Mouse (Mus musculus): ENCODE results near the gene 2610028H24Rik. TPM values are rescaled to one million over a fixed set of nuclear protein-coding genes. Genes with fewer than 3 reads are reported as not detected.

2610028H24Rik gene
- not detected in 2 replicates for polyA plus RNA-seq (2012)

GRCm38 (mm10) chr10:76448851-76449250 lies at the start of gene 2610028H24Rik:
2610028H24Rik (plus strand) TSS chr10:76449081.

GRCm38 (mm10) chr10:76440281-76440680 lies 8.6 kb upstream of the 2610028H24Rik start, which contains the start of gene AC141477.1:
AC141477.1 (minus strand) TSS chr10:76440444.

GRCm38 (mm10) chr10:76442178-76443088 lies 6.4 kb upstream of the 2610028H24Rik start, which contains the start of gene Pcnt:
Pcnt (minus strand) TSS chr10:76442786.

GRCm38 (mm10) chr10:76468203-76469162 lies 19.6 kb downstream of the 2610028H24Rik start, which contains the start of the genes Mcm3ap and Ybey:
Mcm3ap (plus strand) TSS chr10:76468927.
Ybey (minus strand) TSS chr10:76469114.

Other genes with a start within 250 kb of the 2610028H24Rik start
- gene Prmt2, start 211.2 kb upstream of the 2610028H24Rik start, polyA plus RNA-seq (2012), result 2.8 and 3.6 TPM in 2 replicates
- gene S100b, start 195.2 kb upstream of the 2610028H24Rik start, polyA plus RNA-seq (2012), result not detected in 2 replicates
- gene Dip2a, start 103.8 kb upstream of the 2610028H24Rik start, polyA plus RNA-seq (2012), result 1.5 TPM in 2 replicates
- not detected in 2 replicates for gene AC141477.1, start 8.6 kb upstream of the 2610028H24Rik start, polyA plus RNA-seq (2012)
- 47.7 and 65.0 TPM in 2 replicates for gene Pcnt, start 6.3 kb upstream of the 2610028H24Rik start, polyA plus RNA-seq (2012)
- gene Mcm3ap, start 19.8 kb downstream of the 2610028H24Rik start, polyA plus RNA-seq (2012), result 23.3 and 33.0 TPM in 2 replicates
- 0.60 and 0.83 TPM in 2 replicates for gene Ybey, start 20.0 kb downstream of the 2610028H24Rik start, polyA plus RNA-seq (2012)
- 7.1 and 7.8 TPM in 2 replicates for gene Lss, start 82.5 kb downstream of the 2610028H24Rik start, polyA plus RNA-seq (2012)
- not detected in 2 replicates for gene Spatc1l, start 113.2 kb downstream of the 2610028H24Rik start, polyA plus RNA-seq (2012)
- not detected in 2 replicates for gene Ftcd, start 126.6 kb downstream of the 2610028H24Rik start, polyA plus RNA-seq (2012)
- gene Col6a2, start 174.5 kb downstream of the 2610028H24Rik start, polyA plus RNA-seq (2012), result 0.02 and 0.05 TPM in 2 replicates